Mouse (Mus musculus) G1E (cell line): ENCODE measurements around the gene Txn1.

Experiments
- CTCF ChIP-seq: IDR thresholded peaks from 2 replicates; pipeline ENCODE4 v1.5.1; 2012; ENCODE audit warnings: low read depth, low read length, inconsistent platforms, mixed read lengths
- GATA1 ChIP-seq: IDR thresholded peaks from 2 replicates; pipeline ENCODE4 v1.6.1; 2012; ENCODE audit warnings: borderline replicate concordance, low read length, inconsistent platforms, mixed read lengths
- GATA2 ChIP-seq: IDR thresholded peaks from 2 replicates; pipeline ENCODE4 v1.6.1; 2012; ENCODE audit warnings: low read depth, low read length, inconsistent platforms, borderline replicate concordance
- POLR2AphosphoS5 ChIP-seq: IDR thresholded peaks from 2 replicates; pipeline ENCODE4 v1.6.1; 2012; ENCODE audit warnings: low read depth, low read length, inconsistent platforms; ENCODE audit not compliant: insufficient replicate concordance
- TAL1 ChIP-seq: conservative IDR thresholded peaks from 2 replicates; pipeline ENCODE4 v1.6.1; 2012; ENCODE audit warnings: low read depth, low read length, inconsistent platforms, mixed read lengths

DNA sequence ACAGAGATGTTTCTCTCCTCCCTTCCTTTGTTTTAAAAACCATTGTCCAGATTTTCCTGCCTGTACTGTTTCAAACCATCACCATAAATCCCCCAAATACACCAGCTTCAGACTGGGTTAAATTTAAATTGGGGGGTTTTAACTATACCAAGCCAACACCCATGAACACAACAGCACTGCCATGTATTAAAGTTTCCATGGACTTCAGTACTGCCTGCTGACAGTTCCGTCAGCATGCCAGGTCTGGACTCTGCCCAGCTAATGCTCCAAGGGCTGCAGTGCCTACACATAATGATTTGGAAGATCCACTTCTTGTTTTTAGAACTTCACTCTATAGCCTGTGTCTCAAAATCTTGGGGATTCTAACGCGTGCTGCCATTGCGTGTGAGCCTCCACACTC, 8.7 kb downstream of the Txn1 start:
- TF ChIP-seq CTCF: no peak
- TF ChIP-seq GATA1: no peak
- no peak for TF ChIP-seq POLR2AphosphoS5
- TF ChIP-seq TAL1: no peak
- no peak for TF ChIP-seq GATA2
